Mouse (Mus musculus): ENCODE data around the gene Gm49721. TPM values are rescaled to one million over a fixed set of nuclear protein-coding genes. Genes with fewer than 3 reads are reported as not detected.

The Gm49721 gene
- 1.7 TPM for total RNA-seq (2023)

GRCm38 (mm10) chr17:6978287-6979248, at the start of gene Gm49721:
Gene Gm49721, plus strand, starts transcription at chr17:6978904.

GRCm38 (mm10) chr17:6947984-6948768, 30.5 kb upstream of the Gm49721 start, which contains the start of gene Rsph3b:
Gene Rsph3b, minus strand, starts transcription at chr17:6948682.

GRCm38 (mm10) chr17:6960776-6961175, 17.9 kb upstream of the Gm49721 start, which contains the start of gene Tagap1:
Gene Tagap1, minus strand, starts transcription at chr17:6961156.

GRCm38 (mm10) chr17:6970334-6970733, 8.4 kb upstream of the Gm49721 start, which contains the start of gene Rnaset2b:
Gene Rnaset2b, plus strand, starts transcription at chr17:6970634.

GRCm38 (mm10) chr17:7025257-7025656, 46.6 kb downstream of the Gm49721 start, which contains the start of gene Gm1604a:
Gene Gm1604a, plus strand, starts transcription at chr17:7025568.

Other genes with a start within 250 kb of the Gm49721 start
- 329 TPM for gene Ezr, start 196.1 kb upstream of the Gm49721 start, total RNA-seq (2023)
- 8.4 TPM for gene Rsph3b, start 30.2 kb upstream of the Gm49721 start, total RNA-seq (2023)
- gene Tagap1, start 17.7 kb upstream of the Gm49721 start, total RNA-seq (2023): 92.8 TPM
- 315 TPM for gene Rnaset2b, start 8.3 kb upstream of the Gm49721 start, total RNA-seq (2023)
- not detected for gene Gm1604a, start 46.7 kb downstream of the Gm49721 start, total RNA-seq (2023)
- 12.1 TPM for gene Rps6ka2, start 191.2 kb downstream of the Gm49721 start, total RNA-seq (2023)